In the genomic region with DNA sequence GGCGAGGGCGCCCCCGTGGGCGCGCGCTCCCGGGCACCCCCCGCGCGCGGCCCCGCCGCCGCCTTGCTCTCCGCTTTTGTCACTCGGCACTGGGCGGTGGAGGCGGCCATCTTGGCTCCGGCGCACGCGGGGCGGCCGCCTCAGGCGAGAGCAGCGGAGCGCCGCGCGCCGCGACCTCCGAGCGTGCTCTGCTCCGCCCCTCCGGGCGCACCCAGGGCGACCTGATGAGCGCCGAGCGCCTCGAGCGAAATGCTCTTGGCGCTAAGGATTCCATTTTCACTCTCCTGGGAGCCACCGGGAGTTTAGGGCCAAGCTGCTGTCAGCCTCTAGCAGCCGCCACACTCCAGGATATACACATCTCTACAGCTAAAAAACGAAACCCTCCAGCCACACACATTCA, we compare ENCODE assay signal across 8 mouse cellular contexts. TPM values are rescaled to one million over a fixed set of nuclear protein-coding genes. Genes with fewer than 3 reads are reported as not detected.
DNase-seq lines count a peak whose midpoint lies in the region; ATAC-seq lines count a peak whose summit lies in the region.

No protein-coding gene starts in this region.

- peak overlapping the region; percentile 93 for H3K4me2 ChIP-seq in hindbrain, embryonic 12.5 days (replicated peaks)

- peak overlapping the region; percentile 87 for H3K4me3 ChIP-seq in hindbrain, embryonic 12.5 days

- peaks cover 31% of the 10 kb centered on the region for H3K36me3 ChIP-seq in hindbrain, embryonic 12.5 days

- peak; percentile 97 for DNase-seq in NIH3T3 (ENCODE audit: low read depth)
- peak; percentile 84 for DNase-seq in cerebellum, adult 9-10 months
- peak; percentile 68 to 90 for DNase-seq in frontal cortex, adult 2 months (ENCODE audit: extremely low spot score in 1 of 2, low spot score in 1 of 2)
- DNase-seq in layer of hippocampus, postnatal 36 days: peak; percentile 86 to 87
- DNase-seq in lung, postnatal 36 days: peak; percentile 91
- peak; percentile 94 for DNase-seq in retina, postnatal 1 day
- peak; percentile 79 for DNase-seq in urinary bladder, adult 2 months (ENCODE audit: low spot score)

- no peaks in the 10 kb centered on the region for H3K27me3 ChIP-seq in hindbrain, embryonic 12.5 days

- under 1% methylated on average over 27 of the region's 47 CpGs for WGBS in hindbrain, embryonic 12.5 days

- ATAC-seq in hindbrain, embryonic 12.5 days (ENCODE audit: low FRiP score): peak; percentile 93

- H3K9ac ChIP-seq in hindbrain, embryonic 12.5 days: peak overlapping the region; percentile 98

- peak overlapping the region; percentile 79 for H3K27ac ChIP-seq in hindbrain, embryonic 12.5 days

- peaks cover 29% of the 10 kb centered on the region for H3K4me1 ChIP-seq in hindbrain, embryonic 12.5 days

- no peaks in the 10 kb centered on the region for H3K9me3 ChIP-seq in hindbrain, embryonic 12.5 days (replicated peaks)

RNA-seq across cellular contexts. Expression of gene Akap8l, which starts 13.9 kb away (rescaled TPM):
- 347 and 400 TPM in 2 replicates for polyA plus RNA-seq in frontal cortex, adult 2 months (2012; rRNA removed)
- 134 and 138 TPM in 2 replicates for polyA plus RNA-seq in hindbrain, embryonic 12.5 days (2016; fragmentation: Nextera tagmentation; extraction: Ambion mirVana)
- total RNA-seq in layer of hippocampus, postnatal 36 days (2021): 100 to 1,000 TPM; 203 to 228 TPM
- 149 and 154 TPM in 2 replicates for polyA plus RNA-seq in urinary bladder, adult 2 months (2012; rRNA removed)

RNA-seq across cellular contexts. Expression of gene Wiz, which starts 24.9 kb away (rescaled TPM):
- 38.6 and 41.4 TPM in 2 replicates for polyA plus RNA-seq in frontal cortex, adult 2 months (2012; rRNA removed)
- 45.6 and 52.2 TPM in 2 replicates for polyA plus RNA-seq in hindbrain, embryonic 12.5 days (2016; fragmentation: Nextera tagmentation; extraction: Ambion mirVana)
- total RNA-seq in layer of hippocampus, postnatal 36 days (2021): 10 to 100 TPM; 48.8 to 49.4 TPM
- 28.3 and 34.2 TPM in 2 replicates for polyA plus RNA-seq in urinary bladder, adult 2 months (2012; rRNA removed)

RNA-seq across cellular contexts. Expression of gene Rasal3, which starts 39.1 kb away (rescaled TPM):
- polyA plus RNA-seq in frontal cortex, adult 2 months (2012; rRNA removed): 2.8 and 5.4 TPM in 2 replicates
- 0.39 and 0.72 TPM in 2 replicates for polyA plus RNA-seq in hindbrain, embryonic 12.5 days (2016; fragmentation: Nextera tagmentation; extraction: Ambion mirVana)
- 1 to 10 TPM; 2.8 to 3.6 TPM for total RNA-seq in layer of hippocampus, postnatal 36 days (2021)
- polyA plus RNA-seq in urinary bladder, adult 2 months (2012; rRNA removed): 2.6 and 3.5 TPM in 2 replicates

RNA-seq across cellular contexts. Expression of gene Akap8, which starts 43.3 kb away (rescaled TPM):
- polyA plus RNA-seq in frontal cortex, adult 2 months (2012; rRNA removed): 111 and 119 TPM in 2 replicates
- polyA plus RNA-seq in hindbrain, embryonic 12.5 days (2016; fragmentation: Nextera tagmentation; extraction: Ambion mirVana): 131 TPM in 2 replicates
- 100 to 1,000 TPM in 1 of 2 experiments, 10 to 100 TPM in 1; 89.0 to 107 TPM for total RNA-seq in layer of hippocampus, postnatal 36 days (2021)
- polyA plus RNA-seq in urinary bladder, adult 2 months (2012; rRNA removed): 70.9 and 76.2 TPM in 2 replicates

RNA-seq across cellular contexts. Expression of gene Pglyrp2, which starts 59.6 kb away (rescaled TPM):
- not detected in 2 replicates for polyA plus RNA-seq in frontal cortex, adult 2 months (2012; rRNA removed)
- 0.08 TPM in 1 of 2 replicates, not detected in the other for polyA plus RNA-seq in hindbrain, embryonic 12.5 days (2016; fragmentation: Nextera tagmentation; extraction: Ambion mirVana)
- not detected for total RNA-seq in layer of hippocampus, postnatal 36 days (2021)
- polyA plus RNA-seq in urinary bladder, adult 2 months (2012; rRNA removed): 0.50 and 0.68 TPM in 2 replicates

Comparison
In these comparisons a context has a peak if more than half of its experiments do, and no peak if none do; other contexts are left out.
1. Peak in every context shown above with its lines: DNase-seq, ATAC-seq, H3K4me3 ChIP-seq and H3K27ac ChIP-seq.